8 mouse cellular contexts compared by ENCODE assay signal in genomic region chr9:5308561-5308960, GRCm38 (mm10). TPM values are rescaled to one million over a fixed set of nuclear protein-coding genes. Genes with fewer than 3 reads are reported as not detected.
A peak's percentile ranks its signal among the peaks of the same experiment; 100 is the strongest.
DNase-seq lines count a peak whose midpoint lies in the region; ATAC-seq and TF ChIP-seq lines count a peak whose summit lies in the region.

Gene Casp4 (plus strand): TSS chr9:5308828.

- H3K27ac ChIP-seq in embryonic fibroblast, embryonic 13.5 days (ENCODE audit: insufficient read depth, low read length) = peak within 1 kb of the TSS; percentile 18; the same call in 1 of the 2 replicates
- H3K27ac ChIP-seq in kidney, embryonic 16.5 days (ENCODE audit: low read length) = 0 out of 2 replicates have a peak within 1 kb of the TSS, but pooled peaks have one; percentile 24

- H3K36me3 ChIP-seq in kidney, embryonic 16.5 days (ENCODE audit: insufficient read depth, low read length) = no peaks in the 10 kb centered on the region

- no peaks in the 10 kb centered on the region for H3K9me3 ChIP-seq in kidney, embryonic 16.5 days (ENCODE audit: low read length)

- H3K4me1 ChIP-seq in embryonic fibroblast, embryonic 13.5 days (ENCODE audit: control insufficient read depth, insufficient read depth, low read length) = no peaks in the 10 kb centered on the region
- H3K4me1 ChIP-seq in kidney, embryonic 16.5 days (ENCODE audit: insufficient read depth, low read length) = no peaks in the 10 kb centered on the region

- TF ChIP-seq CTCF in embryonic fibroblast, embryonic 13.5 days (IDR thresholded peaks at IDR 0.05; ENCODE audit: borderline replicate concordance, insufficient read depth, low read length) = no peak

- peak within 1 kb of the TSS; percentile 32 for H3K4me3 ChIP-seq in embryonic fibroblast, embryonic 13.5 days (ENCODE audit: insufficient read depth, low read length)
- H3K4me3 ChIP-seq in kidney, embryonic 16.5 days (ENCODE audit: low read length) = peak within 1 kb of the TSS; percentile 42

- peak; percentile 76; the same call in 1 of the 2 replicates for ATAC-seq in kidney, embryonic 16.5 days (ENCODE audit: low FRiP score, low TSS enrichment)
- peak; percentile 91 for ATAC-seq in megakaryocyte-erythroid progenitor cell, adult 5-6 weeks (replicated peaks; ENCODE audit: low FRiP score, low TSS enrichment, poor library complexity, severe bottlenecking)

- peak; percentile 37 for DNase-seq in gastrocnemius, adult 18-20 months (ENCODE audit: low spot score)
- DNase-seq in gastrocnemius, adult 8-10 months (ENCODE audit: low spot score in 2 of 2) = no peak
- no peak for DNase-seq in frontal cortex, postnatal 10 days (ENCODE audit: low spot score in 2 of 2)
- no peak for DNase-seq in right cerebral cortex, postnatal 4 days
- DNase-seq in left cerebral cortex, postnatal 36 days (ENCODE audit: low spot score in 2 of 2) = no peak

- WGBS in kidney, embryonic 16.5 days = 29% methylated on average over 5 of the region's 5 CpGs

- H3K4me2 ChIP-seq in kidney, embryonic 16.5 days (replicated peaks; ENCODE audit: low read depth, low read length) = peak within 1 kb of the TSS; percentile 41

- 0 out of 2 replicates have a peak within 1 kb of the TSS, but pooled peaks have one; percentile 8 for H3K9ac ChIP-seq in kidney, embryonic 16.5 days (replicated peaks; ENCODE audit: low read length)

- H3K27me3 ChIP-seq in kidney, embryonic 16.5 days (ENCODE audit: insufficient read depth, low read length) = no peaks in the 10 kb centered on the region

- TF ChIP-seq POLR2A in embryonic fibroblast, embryonic 13.5 days (IDR thresholded peaks at IDR 0.05; ENCODE audit: low read depth, low read length) = no peak

- intact Hi-C loops in left cerebral cortex, postnatal 36 days (cut with DNase I) = no loop called here

RNA-seq across cellular contexts. Expression of gene Casp4, which starts in this region (rescaled TPM):
- total RNA-seq in gastrocnemius, adult 18-20 months (2021) = 1 to 10 TPM in 1 of 2 experiments, under 1 TPM in 1; 0.84 to 1.8 TPM
- 1 to 10 TPM in 3 of 4 experiments, under 1 TPM in 1; 0.58 to 1.8 (median 1.3) TPM for total RNA-seq in gastrocnemius, adult 8-10 months (2022)
- 7.9 and 11.5 TPM in 2 replicates for polyA plus RNA-seq in embryonic fibroblast, embryonic 13.5 days (2011; ENCODE audit: insufficient read length, low read depth, missing spikeins)
- 3.8 and 4.2 TPM in 2 replicates for polyA plus RNA-seq in kidney, embryonic 16.5 days (2015; fragmentation: Nextera tagmentation; extraction: Ambion mirVana)
- 4.3 and 6.9 TPM in 2 replicates for total RNA-seq in megakaryocyte-erythroid progenitor cell, adult 5-6 weeks (2014; fragmentation: Nextera tagmentation)
- total RNA-seq in megakaryocyte-erythroid progenitor cell, adult 5-6 weeks (2017) = 7.1 and 16.0 TPM in 2 replicates
- total RNA-seq in left cerebral cortex, postnatal 36 days (2021) = 1 to 10 TPM in 1 of 2 experiments, under 1 TPM in 1; 1.00 to 1.0 TPM
